Mouse (Mus musculus) layer of hippocampus, adult 9-11 months (tissue): ENCODE measurements around the gene Gm4553.
"Not testable (repeated sequence)": the region's sequence is repeated elsewhere in the genome, so short reads cannot be mapped to it uniquely, and the experiment has no call there.

Source experiments
- DNase-seq: peaks from one replicate; pipeline ENCODE4 v3.0.0; 2022

Gm4553 gene

GRCm38 (mm10) chr7:142134206-142134995 lies 31.1 kb downstream of the Gm4553 start:
- no peak for DNase-seq

GRCm38 (mm10) chr7:142128843-142129242 lies 36.7 kb downstream of the Gm4553 start:
- DNase-seq = no peak

- not testable (repeated sequence) for DNase-seq
Measured at GRCm38 (mm10) chr7:142120629-142121028, 44.9 kb downstream of the Gm4553 start, which contains the start of gene Gm45618. Gm45618 (minus strand) TSS chr7:142120729.

- no peak for DNase-seq
Measured at GRCm38 (mm10) chr7:142119632-142120031, 45.9 kb downstream of the Gm4553 start.
